8 mouse cellular contexts compared by ENCODE assay signal in the genomic region with DNA sequence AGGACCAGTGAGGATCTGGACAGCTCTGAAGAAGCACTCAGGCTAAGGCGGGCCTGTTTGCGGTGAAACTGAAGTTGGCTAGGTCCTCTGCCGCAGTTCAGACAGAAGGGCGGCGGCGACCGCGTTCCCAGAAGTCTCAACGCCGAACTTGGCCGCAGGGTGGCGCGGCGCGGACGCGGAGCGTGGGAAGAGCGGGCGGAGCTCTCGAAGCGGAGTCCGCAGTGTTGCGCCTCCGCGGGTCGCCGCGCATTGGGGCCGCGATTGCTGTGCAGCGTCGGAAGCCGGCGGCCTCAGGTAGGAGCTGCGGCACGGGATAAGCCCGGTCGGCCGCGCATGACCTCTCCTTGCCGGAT. TPM values are rescaled to one million over a fixed set of nuclear protein-coding genes. Genes with fewer than 3 reads are reported as not detected.
DNase-seq lines count a peak whose midpoint lies in the region; ATAC-seq lines count a peak whose summit lies in the region.

No protein-coding gene starts in this region.

- ATAC-seq in hindbrain, embryonic 13.5 days (ENCODE audit: low FRiP score), result peak; percentile 89

- peak overlapping the region; percentile 83 for H3K9ac ChIP-seq in hindbrain, embryonic 13.5 days

- H3K4me1 ChIP-seq in hindbrain, embryonic 13.5 days (replicated peaks), result peaks cover 22% of the 10 kb centered on the region

- H3K27me3 ChIP-seq in hindbrain, embryonic 13.5 days, result 0 out of 2 replicates have a peak, but pooled peaks cover 6% of the 10 kb centered on the region

- H3K4me2 ChIP-seq in hindbrain, embryonic 13.5 days, result peak overlapping the region; percentile 89

- peak overlapping the region; percentile 86 for H3K27ac ChIP-seq in hindbrain, embryonic 13.5 days

- peak overlapping the region; percentile 76 for H3K4me3 ChIP-seq in hindbrain, embryonic 13.5 days

- H3K36me3 ChIP-seq in hindbrain, embryonic 13.5 days, result no peaks in the 10 kb centered on the region

- H3K9me3 ChIP-seq in hindbrain, embryonic 13.5 days, result no peaks in the 10 kb centered on the region

- under 1% methylated on average over 38 of the region's 42 CpGs for WGBS in hindbrain, embryonic 13.5 days

- DNase-seq in R1 (ENCODE audit: low read depth, low spot score), result peak; percentile 85
- peak; percentile 95 to 97 for DNase-seq in cerebellum, postnatal 14 days
- peak; percentile 80 to 92 for DNase-seq in frontal cortex, postnatal 14 days (ENCODE audit: low spot score in 2 of 2)
- peak; percentile 89 to 91 for DNase-seq in layer of hippocampus, postnatal 14 days (ENCODE audit: low spot score in 2 of 2)
- DNase-seq in lung, postnatal 10 days, result peak; percentile 95
- DNase-seq in ovary, postnatal 36 days (ENCODE audit: low spot score), result peak; percentile 94
- DNase-seq in thymus, postnatal 14 days, result peak; percentile 91

RNA-seq across cellular contexts. Expression of gene Cd34, which starts 37.5 kb away (rescaled TPM):
- polyA plus RNA-seq in hindbrain, embryonic 13.5 days (2015; fragmentation: Nextera tagmentation; extraction: Ambion mirVana), result 37.6 and 39.2 TPM in 2 replicates
- 10 to 100 TPM; 32.1 to 33.2 TPM for total RNA-seq in layer of hippocampus, postnatal 14 days (2021)

Comparison
In these comparisons a context has a peak if more than half of its experiments do, and no peak if none do; other contexts are left out.
1. Peak in every context shown above with its lines: DNase-seq, ATAC-seq, H3K4me3 ChIP-seq and H3K27ac ChIP-seq.